8 mouse cellular contexts compared by ENCODE assay signal in the genomic region with DNA sequence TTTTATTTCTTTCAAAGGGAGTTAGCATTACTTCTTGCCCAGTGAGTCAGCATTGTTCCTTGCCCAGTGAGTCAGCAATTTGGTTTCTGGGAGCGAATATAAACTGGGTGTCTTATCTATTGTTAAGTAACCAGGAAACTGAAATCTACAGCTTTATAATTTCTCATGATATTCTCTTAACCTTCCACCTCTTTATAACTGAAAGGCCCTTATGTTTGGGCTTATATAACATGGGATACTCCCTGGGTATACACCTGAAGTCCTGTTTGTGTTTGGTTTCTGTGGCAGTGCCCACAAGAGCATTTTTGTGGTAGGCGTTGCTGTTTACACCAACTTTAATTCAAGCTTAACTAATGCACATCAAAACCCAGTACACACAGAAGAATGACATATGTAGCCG.
DNase-seq lines count a peak whose midpoint lies in the region; TF ChIP-seq lines count a peak whose summit lies in the region.
"Had no signal": no experiment of that assay in that cellular context is flagged by ENCODE, and none has a peak within 500 bp of the region (broad histone marks: within the 10 kb centered on the region; RNA-seq: fewer than 3 reads in every experiment).

No protein-coding gene starts in this region.

- no peaks in the 10 kb centered on the region for H3K36me3 ChIP-seq in liver, adult 2 months (ENCODE audit: control insufficient read depth, insufficient read depth, low read length)

- no peak overlapping the region for H3K9ac ChIP-seq in liver, adult 2 months (ENCODE audit: low read depth, low read length)

- H3K79me2 ChIP-seq in liver, adult 2 months (ENCODE audit: control insufficient read depth, insufficient read depth, low read length), result no peaks in the 10 kb centered on the region

- H3K27me3 ChIP-seq in liver, adult 2 months (ENCODE audit: control insufficient read depth, insufficient read depth, low read length), result no peaks in the 10 kb centered on the region

- no peak for TF ChIP-seq CTCF in liver, adult 2 months (IDR thresholded peaks at IDR 0.05; ENCODE audit: low read depth, low read length)

- DNase-seq in urinary bladder, postnatal 36 days (ENCODE audit: low spot score in 2 of 2), result peak; percentile 20 to 22
- no peak for DNase-seq in urinary bladder, postnatal 4 days (ENCODE audit: low spot score in 2 of 2)
- DNase-seq in brain, adult 2 months (ENCODE audit: low read depth, low spot score), result peak; percentile 53
- peak; percentile 68 for DNase-seq in liver, adult 2 months (ENCODE audit: extremely low read depth, low read depth, low spot score)
- no peak for DNase-seq in right cerebral cortex, adult 18-20 months
- no peak for DNase-seq in embryo, embryonic 11 days
- DNase-seq in cerebellum, adult 9-11 months, result no peak
- DNase-seq: thymus, postnatal 25 days had no signal

- 65% methylated on average over 3 of the region's 3 CpGs for WGBS in liver, adult 2 months

- H3K4me3 ChIP-seq in liver, adult 2 months (ENCODE audit: insufficient read depth, low read depth, low read length), result no peak overlapping the region

- H3K4me1 ChIP-seq in liver, adult 2 months (ENCODE audit: control insufficient read depth, insufficient read depth, low read length), result no peaks in the 10 kb centered on the region; the same call in 1 of the 2 replicates

- H3K27ac ChIP-seq in liver, adult 2 months (replicated peaks; ENCODE audit: insufficient read depth, low read depth, low read length), result no peak overlapping the region

- TF ChIP-seq POLR2A in liver, adult 2 months (IDR thresholded peaks at IDR 0.05; ENCODE audit: extremely low read depth, insufficient read depth, low read length), result no peak

Comparison
In these comparisons a context has a peak if more than half of its experiments do, and no peak if none do; other contexts are left out.
1. DNase-seq: peak in urinary bladder, postnatal 36 days (2 of 2), brain, adult 2 months (single experiment) and liver, adult 2 months (single experiment); none in urinary bladder, postnatal 4 days (0 of 2), right cerebral cortex, adult 18-20 months (single experiment), embryo, embryonic 11 days (single experiment) and cerebellum, adult 9-11 months (single experiment).